Mouse (Mus musculus): ENCODE measurements at regions not wholly inside any gene's neighbourhood (a gene's known extent, or its start where the extent isn't known, plus 50 kb on each side); places are given as distances from the start of the nearest gene placed in this dataset.

GRCm38 (mm10) chr6:37714223-37714928, 156.2 kb upstream of the Trim24 start:
- TF ChIP-seq POLR2A (IDR thresholded peaks at IDR 0.05; ENCODE audit: insufficient read depth, low read length) (no peak), CTCF (IDR thresholded peaks at IDR 0.05; ENCODE audit: low read depth, low read length) (no peak), EP300 (IDR thresholded peaks at IDR 0.05; ENCODE audit: insufficient read depth, low read depth, low read length) (no peak)
- Histone ChIP-seq H3K9ac (ENCODE audit: low read depth, poor library complexity, severe bottlenecking) (no peak overlapping the region), H3K36me3 (ENCODE audit: control insufficient read depth, insufficient read depth, low read length, poor library complexity, severe bottlenecking) (no peaks in the 10 kb centered on the region), H3K9me3 (replicated peaks; ENCODE audit: control insufficient read depth, insufficient read depth, low read length, poor library complexity, severe bottlenecking) (peaks cover 2% of the 10 kb centered on the region; the same call in 1 of the 2 replicates), H3K27me3 (ENCODE audit: control insufficient read depth, insufficient read depth, low read length, poor library complexity, severe bottlenecking) (no peaks in the 10 kb centered on the region), H3K27ac (ENCODE audit: insufficient read depth, low read length) (peak overlapping the region; percentile 16), H3K4me1 (ENCODE audit: control insufficient read depth, insufficient read depth, low read length) (peaks cover 3% of the 10 kb centered on the region), H3K4me3 (ENCODE audit: low read depth, low read length) (no peak overlapping the region)

GRCm38 (mm10) chr6:37721736-37722135, 148.9 kb upstream of the Trim24 start:
- Histone ChIP-seq H3K36me3 (ENCODE audit: control insufficient read depth, insufficient read depth, low read length, poor library complexity, severe bottlenecking) (no peaks in the 10 kb centered on the region), H3K27ac (ENCODE audit: insufficient read depth, low read length) (no peak overlapping the region), H3K4me1 (ENCODE audit: control insufficient read depth, insufficient read depth, low read length) (no peaks in the 10 kb centered on the region), H3K4me3 (ENCODE audit: low read depth, low read length) (no peak overlapping the region), H3K9me3 (replicated peaks; ENCODE audit: control insufficient read depth, insufficient read depth, low read length, poor library complexity, severe bottlenecking) (no peaks in the 10 kb centered on the region), H3K9ac (ENCODE audit: low read depth, poor library complexity, severe bottlenecking) (no peak overlapping the region), H3K27me3 (ENCODE audit: control insufficient read depth, insufficient read depth, low read length, poor library complexity, severe bottlenecking) (no peaks in the 10 kb centered on the region)
- TF ChIP-seq CTCF (IDR thresholded peaks at IDR 0.05; ENCODE audit: low read depth, low read length): no peak
- no peak for TF ChIP-seq EP300 (IDR thresholded peaks at IDR 0.05; ENCODE audit: insufficient read depth, low read depth, low read length)
- TF ChIP-seq POLR2A (IDR thresholded peaks at IDR 0.05; ENCODE audit: insufficient read depth, low read length): no peak

- H3K27me3 ChIP-seq (ENCODE audit: control insufficient read depth, insufficient read depth, low read length, poor library complexity, severe bottlenecking): no peaks in the 10 kb centered on the region
- no peak for TF ChIP-seq EP300 (IDR thresholded peaks at IDR 0.05; ENCODE audit: insufficient read depth, low read depth, low read length)
- TF ChIP-seq CTCF (IDR thresholded peaks at IDR 0.05; ENCODE audit: low read depth, low read length): no peak
- no peak for TF ChIP-seq POLR2A (IDR thresholded peaks at IDR 0.05; ENCODE audit: insufficient read depth, low read length)
- no peak overlapping the region for H3K27ac ChIP-seq (ENCODE audit: insufficient read depth, low read length)
- no peaks in the 10 kb centered on the region for H3K4me1 ChIP-seq (ENCODE audit: control insufficient read depth, insufficient read depth, low read length)
- H3K36me3 ChIP-seq (ENCODE audit: control insufficient read depth, insufficient read depth, low read length, poor library complexity, severe bottlenecking): no peaks in the 10 kb centered on the region
- H3K9ac ChIP-seq (ENCODE audit: low read depth, poor library complexity, severe bottlenecking): no peak overlapping the region
- no peak overlapping the region for H3K4me3 ChIP-seq (ENCODE audit: low read depth, low read length)
- H3K9me3 ChIP-seq (replicated peaks; ENCODE audit: control insufficient read depth, insufficient read depth, low read length, poor library complexity, severe bottlenecking): peaks cover 10% of the 10 kb centered on the region
These were observed 147.3 kb upstream of the Trim24 start for GRCm38 (mm10) chr6:37723337-37723736.

- H3K27ac ChIP-seq (ENCODE audit: insufficient read depth, low read length): no peak overlapping the region
- H3K4me3 ChIP-seq (ENCODE audit: low read depth, low read length): no peak overlapping the region
- no peaks in the 10 kb centered on the region for H3K4me1 ChIP-seq (ENCODE audit: control insufficient read depth, insufficient read depth, low read length)
- no peaks in the 10 kb centered on the region for H3K36me3 ChIP-seq (ENCODE audit: control insufficient read depth, insufficient read depth, low read length, poor library complexity, severe bottlenecking)
- no peak overlapping the region for H3K9ac ChIP-seq (ENCODE audit: low read depth, poor library complexity, severe bottlenecking)
- peaks cover 14% of the 10 kb centered on the region for H3K9me3 ChIP-seq (replicated peaks; ENCODE audit: control insufficient read depth, insufficient read depth, low read length, poor library complexity, severe bottlenecking)
- TF ChIP-seq CTCF (IDR thresholded peaks at IDR 0.05; ENCODE audit: low read depth, low read length): no peak
- no peak for TF ChIP-seq EP300 (IDR thresholded peaks at IDR 0.05; ENCODE audit: insufficient read depth, low read depth, low read length)
- no peak for TF ChIP-seq POLR2A (IDR thresholded peaks at IDR 0.05; ENCODE audit: insufficient read depth, low read length)
- no peaks in the 10 kb centered on the region for H3K27me3 ChIP-seq (ENCODE audit: control insufficient read depth, insufficient read depth, low read length, poor library complexity, severe bottlenecking)
These were observed 146.4 kb upstream of the Trim24 start for GRCm38 (mm10) chr6:37724240-37724639.

GRCm38 (mm10) chr6:37728621-37729020, 142.0 kb upstream of the Trim24 start:
- Histone ChIP-seq H3K27ac (ENCODE audit: insufficient read depth, low read length) (peak overlapping the region; percentile 92), H3K9me3 (replicated peaks; ENCODE audit: control insufficient read depth, insufficient read depth, low read length, poor library complexity, severe bottlenecking) (peaks cover 14% of the 10 kb centered on the region)
- TF ChIP-seq POLR2A (IDR thresholded peaks at IDR 0.05; ENCODE audit: insufficient read depth, low read length) (no peak), CTCF (IDR thresholded peaks at IDR 0.05; ENCODE audit: low read depth, low read length) (no peak), EP300 (IDR thresholded peaks at IDR 0.05; ENCODE audit: insufficient read depth, low read depth, low read length) (no peak)

GRCm38 (mm10) chr6:37729165-37729564, 141.4 kb upstream of the Trim24 start:
- no peaks in the 10 kb centered on the region for H3K27me3 ChIP-seq (ENCODE audit: control insufficient read depth, insufficient read depth, low read length, poor library complexity, severe bottlenecking)
- H3K9ac ChIP-seq (ENCODE audit: low read depth, poor library complexity, severe bottlenecking): no peak overlapping the region
- peak overlapping the region; percentile 92 for H3K27ac ChIP-seq (ENCODE audit: insufficient read depth, low read length)
- TF ChIP-seq POLR2A (IDR thresholded peaks at IDR 0.05; ENCODE audit: insufficient read depth, low read length) (no peak), EP300 (IDR thresholded peaks at IDR 0.05; ENCODE audit: insufficient read depth, low read depth, low read length) (no peak), CTCF (IDR thresholded peaks at IDR 0.05; ENCODE audit: low read depth, low read length) (no peak)
- no peaks in the 10 kb centered on the region for H3K36me3 ChIP-seq (ENCODE audit: control insufficient read depth, insufficient read depth, low read length, poor library complexity, severe bottlenecking)
- H3K9me3 ChIP-seq (replicated peaks; ENCODE audit: control insufficient read depth, insufficient read depth, low read length, poor library complexity, severe bottlenecking): peaks cover 14% of the 10 kb centered on the region
- peaks cover 6% of the 10 kb centered on the region for H3K4me1 ChIP-seq (ENCODE audit: control insufficient read depth, insufficient read depth, low read length)
- H3K4me3 ChIP-seq (ENCODE audit: low read depth, low read length): no peak overlapping the region

More at GRCm38 (mm10) chr6:37728621-37729020, 142.0 kb upstream of the Trim24 start:
- no peaks in the 10 kb centered on the region for H3K27me3 ChIP-seq (ENCODE audit: control insufficient read depth, insufficient read depth, low read length, poor library complexity, severe bottlenecking)
- H3K4me3 ChIP-seq (ENCODE audit: low read depth, low read length): no peak overlapping the region
- H3K9ac ChIP-seq (ENCODE audit: low read depth, poor library complexity, severe bottlenecking): no peak overlapping the region
- no peaks in the 10 kb centered on the region for H3K36me3 ChIP-seq (ENCODE audit: control insufficient read depth, insufficient read depth, low read length, poor library complexity, severe bottlenecking)
- H3K4me1 ChIP-seq (ENCODE audit: control insufficient read depth, insufficient read depth, low read length): peaks cover 6% of the 10 kb centered on the region
